Mouse (Mus musculus) kidney, embryonic 16.5 days (tissue): ENCODE data around the gene Ulk1. TPM values are rescaled to one million over a fixed set of nuclear protein-coding genes. Genes with fewer than 3 reads are reported as not detected.
"Not testable (repeated sequence)": the region's sequence is repeated elsewhere in the genome, so short reads cannot be mapped to it uniquely, and the experiment has no call there.

Experiments used
- ATAC-seq: fragments of 200-750 bp; cut with Nextera tagmentation; 2 replicates; pipeline ENCODE4 v1.8.0; 2017; ENCODE audit warnings: moderate TSS enrichment; ENCODE audit not compliant: low FRiP score, low TSS enrichment
- H3K27ac ChIP-seq: fragments of 300-500 bp; sonication (generic); 2 replicates; pipeline ENCODE4 v1.5.1; 2014; ENCODE audit warnings: low read length
- H3K27me3 ChIP-seq: fragments of 300-500 bp; sonication (generic); 2 replicates; pipeline ENCODE4 v1.6.1; 2014; ENCODE audit warnings: low read length, control low read depth, mixed read lengths; ENCODE audit not compliant: insufficient read depth
- H3K36me3 ChIP-seq: fragments of 300-500 bp; sonication (generic); 2 replicates; pipeline ENCODE4 v1.6.1; 2014; ENCODE audit warnings: low read length, control low read depth, mixed read lengths; ENCODE audit not compliant: insufficient read depth
- H3K4me1 ChIP-seq: fragments of 300-500 bp; sonication (generic); 2 replicates; pipeline ENCODE4 v1.6.1; 2014; ENCODE audit warnings: low read length, control low read depth, mixed read lengths; ENCODE audit not compliant: insufficient read depth
- H3K4me2 ChIP-seq: fragments of 300-500 bp; sonication (generic); replicated peaks from 2 replicates; pipeline ENCODE4 v1.6.1; 2014; ENCODE audit warnings: low read depth, low read length
- H3K4me3 ChIP-seq: fragments of 300-500 bp; sonication (generic); 2 replicates; pipeline ENCODE4 v1.5.1; 2014; ENCODE audit warnings: mild to moderate bottlenecking, low read length
- H3K9ac ChIP-seq: fragments of 300-500 bp; sonication (generic); replicated peaks from 2 replicates; pipeline ENCODE4 v1.6.1; 2014; ENCODE audit warnings: low read length
- H3K9me3 ChIP-seq: fragments of 300-500 bp; sonication (generic); 2 replicates; pipeline ENCODE4 v1.6.1; 2016; ENCODE audit warnings: low read length, control low read depth
- WGBS: fragments of 180-500 bp; shearing (Covaris S2); extraction: QIAGEN DNeasy Blood & Tissue Kit; methylation state at CpG from one replicate; pipeline ENCODE4 v1.1.7; 2014; 5-methylcytosine and 5-hydroxymethylcytosine counted together
- polyA plus RNA-seq: library from polyadenylated mRNA; unstranded; fragments of >200 nt; fragmentation: Nextera tagmentation; extraction: Ambion mirVana; gene quantifications from 2 replicates; pipeline ENCODE4 v1.2.1, GENCODE M21; 2015

The Ulk1 gene
- polyA plus RNA-seq, 1 experiment from 2014 or later: 19.5 TPM

- H3K4me3 ChIP-seq, H3K9me3 ChIP-seq, H3K4me1 ChIP-seq, ATAC-seq, H3K9ac ChIP-seq, H3K27me3 ChIP-seq, H3K27ac ChIP-seq, H3K36me3 ChIP-seq, H3K4me2 ChIP-seq: not testable (repeated sequence)
- WGBS: 91% methylated on average over 5 of the region's 5 CpGs
Observed at GRCm38 (mm10) chr5:110838016-110838415, 28.1 kb upstream of the Ulk1 start.

GRCm38 (mm10) chr5:110835959-110836358 lies 26.1 kb upstream of the Ulk1 start:
- H3K4me1 ChIP-seq: peaks cover 10% of the 10 kb centered on the region; the same call in 1 of the 2 replicates
- H3K4me2 ChIP-seq: no peak overlapping the region
- no peak for ATAC-seq
- H3K9me3 ChIP-seq: no peaks in the 10 kb centered on the region
- H3K27ac ChIP-seq: no peak overlapping the region
- 0 out of 2 replicates have a peak, but pooled peaks cover 4% of the 10 kb centered on the region for H3K36me3 ChIP-seq
- H3K27me3 ChIP-seq: no peaks in the 10 kb centered on the region
- 21% methylated on average over 3 of the region's 3 CpGs for WGBS
- no peak overlapping the region for H3K4me3 ChIP-seq
- no peak overlapping the region for H3K9ac ChIP-seq

GRCm38 (mm10) chr5:110831036-110831720 lies 21.3 kb upstream of the Ulk1 start:
- H3K9ac ChIP-seq: no peak overlapping the region
- H3K36me3 ChIP-seq: peaks cover 7% of the 10 kb centered on the region; the same call in 1 of the 2 replicates
- no peak for ATAC-seq
- no peaks in the 10 kb centered on the region for H3K27me3 ChIP-seq
- no peak overlapping the region for H3K4me3 ChIP-seq
- H3K4me2 ChIP-seq: no peak overlapping the region
- no peak overlapping the region for H3K27ac ChIP-seq
- H3K9me3 ChIP-seq: no peaks in the 10 kb centered on the region
- 96% methylated on average over 5 of the region's 5 CpGs for WGBS
- H3K4me1 ChIP-seq: peaks cover 17% of the 10 kb centered on the region; the same call in 1 of the 2 replicates

DNA sequence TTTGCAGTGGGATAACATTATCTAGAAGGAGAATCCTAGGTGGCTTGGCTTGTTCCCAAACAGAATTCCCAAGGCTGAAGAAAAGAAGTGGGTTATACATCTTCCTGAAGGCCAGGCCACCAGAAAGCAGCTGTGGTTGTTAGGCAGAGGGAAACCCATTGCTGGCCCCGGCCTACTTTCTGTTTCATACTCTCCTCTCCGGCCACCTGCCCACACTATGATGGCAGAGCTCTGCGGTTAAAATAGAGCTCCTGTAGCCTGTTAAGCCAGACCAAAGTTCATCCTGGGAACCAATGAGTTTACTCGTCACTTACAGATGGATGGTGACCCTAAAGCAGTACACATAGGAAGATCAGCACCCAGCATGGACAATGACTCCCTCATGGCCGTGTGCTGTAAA lies 17.7 kb upstream of the Ulk1 start:
- H3K4me2 ChIP-seq: no peak overlapping the region

DNA sequence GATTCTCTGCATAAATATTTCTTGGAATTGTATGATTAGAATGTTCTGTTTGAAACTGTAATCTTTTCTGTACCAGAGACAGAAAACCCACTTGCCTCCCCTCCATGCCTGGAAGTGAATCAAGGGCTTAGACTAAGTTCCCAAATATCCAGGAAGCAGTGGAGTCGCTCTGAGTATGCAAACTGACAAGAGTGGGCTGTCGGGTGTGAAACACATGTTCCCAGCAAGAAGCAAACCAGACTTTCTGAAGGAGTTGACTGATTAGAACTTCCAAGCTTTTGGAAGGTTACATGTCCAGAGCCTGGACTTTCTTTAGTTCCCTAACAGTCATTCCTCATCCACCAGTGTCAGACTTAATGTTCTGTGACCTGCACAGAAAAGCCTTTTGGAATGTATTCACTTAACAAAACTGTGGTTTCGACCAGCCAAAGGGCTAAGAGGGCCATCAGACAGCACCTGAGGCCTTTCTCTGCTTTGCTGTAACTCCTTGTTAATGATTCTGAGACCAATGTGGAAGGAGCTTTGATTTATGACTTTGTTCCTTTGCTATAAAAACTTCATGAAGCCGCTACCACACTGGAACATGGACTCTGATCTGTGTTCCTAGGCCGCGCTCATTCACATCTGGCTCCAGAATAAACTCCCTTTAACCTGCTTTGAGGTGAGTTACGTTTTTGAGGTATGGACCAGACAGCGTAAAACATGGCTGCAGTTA lies 17.0 kb upstream of the Ulk1 start:
- H3K27ac ChIP-seq: peak overlapping the region; percentile 73

More for the DNA sequence above, 17.7 kb upstream of the Ulk1 start:
- no peak for ATAC-seq
- no peaks in the 10 kb centered on the region for H3K9me3 ChIP-seq
- H3K4me1 ChIP-seq: peaks cover 19% of the 10 kb centered on the region; the same call in 1 of the 2 replicates
- no peak overlapping the region for H3K4me3 ChIP-seq
- peak overlapping the region; percentile 73 for H3K27ac ChIP-seq
- peaks cover 7% of the 10 kb centered on the region; the same call in 1 of the 2 replicates for H3K36me3 ChIP-seq
- H3K9ac ChIP-seq: no peak overlapping the region
- WGBS: 85% methylated on average over 5 of the region's 5 CpGs
- no peaks in the 10 kb centered on the region for H3K27me3 ChIP-seq

DNA sequence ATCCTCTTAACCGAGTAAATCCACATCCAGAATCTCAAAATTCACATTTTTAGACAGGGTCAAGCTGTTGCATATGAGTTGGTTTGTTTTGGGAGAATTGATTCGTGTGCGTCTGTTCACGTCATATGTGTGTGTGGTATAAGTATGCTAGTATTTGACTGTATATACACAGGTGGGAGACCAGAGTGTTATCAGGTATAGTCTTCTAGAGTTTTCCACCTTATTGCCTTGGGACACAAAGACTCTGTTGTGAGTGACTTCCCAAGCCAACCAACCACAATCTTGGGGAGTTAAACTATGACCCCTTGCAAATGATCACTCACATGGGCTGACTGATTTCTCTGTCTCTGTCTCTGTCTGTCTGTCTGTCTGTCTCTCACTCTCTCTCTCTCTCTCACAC lies 14.5 kb upstream of the Ulk1 start:
- no peak for ATAC-seq
- Histone ChIP-seq H3K9ac (no peak overlapping the region), H3K4me1 (peaks cover 19% of the 10 kb centered on the region; the same call in 1 of the 2 replicates), H3K36me3 (peaks cover 3% of the 10 kb centered on the region; the same call in 1 of the 2 replicates), H3K27ac (no peak overlapping the region), H3K4me3 (no peak overlapping the region), H3K9me3 (no peaks in the 10 kb centered on the region), H3K27me3 (no peaks in the 10 kb centered on the region), H3K4me2 (no peak overlapping the region)
- 89% methylated on average over 4 of the region's 4 CpGs for WGBS

More for the DNA sequence above, 17.0 kb upstream of the Ulk1 start:
- Histone ChIP-seq H3K9me3 (no peaks in the 10 kb centered on the region), H3K36me3 (peaks cover 3% of the 10 kb centered on the region; the same call in 1 of the 2 replicates), H3K4me3 (no peak overlapping the region), H3K27me3 (no peaks in the 10 kb centered on the region), H3K4me2 (no peak overlapping the region), H3K9ac (0 out of 2 replicates have a peak overlapping the region, but pooled peaks have one; percentile 1), H3K4me1 (peaks cover 19% of the 10 kb centered on the region; the same call in 1 of the 2 replicates)
- ATAC-seq: peak; percentile 84
- WGBS: 38% methylated on average over 8 of the region's 8 CpGs

- peak overlapping the region; percentile 93 for H3K9ac ChIP-seq
- peak overlapping the region; percentile 77 for H3K27ac ChIP-seq
- peaks cover 18% of the 10 kb centered on the region for H3K4me1 ChIP-seq
- no peak; the same call in 1 of the 2 replicates for ATAC-seq
- no peaks in the 10 kb centered on the region for H3K27me3 ChIP-seq
- under 1% methylated on average over 27 of the region's 27 CpGs for WGBS
- no peaks in the 10 kb centered on the region for H3K36me3 ChIP-seq
- H3K9me3 ChIP-seq: no peaks in the 10 kb centered on the region
- peak overlapping the region; percentile 94 for H3K4me2 ChIP-seq
- peak overlapping the region; percentile 87 for H3K4me3 ChIP-seq
Observed at GRCm38 (mm10) chr5:110808821-110809666, 853 bp downstream of the Ulk1 start.

DNA sequence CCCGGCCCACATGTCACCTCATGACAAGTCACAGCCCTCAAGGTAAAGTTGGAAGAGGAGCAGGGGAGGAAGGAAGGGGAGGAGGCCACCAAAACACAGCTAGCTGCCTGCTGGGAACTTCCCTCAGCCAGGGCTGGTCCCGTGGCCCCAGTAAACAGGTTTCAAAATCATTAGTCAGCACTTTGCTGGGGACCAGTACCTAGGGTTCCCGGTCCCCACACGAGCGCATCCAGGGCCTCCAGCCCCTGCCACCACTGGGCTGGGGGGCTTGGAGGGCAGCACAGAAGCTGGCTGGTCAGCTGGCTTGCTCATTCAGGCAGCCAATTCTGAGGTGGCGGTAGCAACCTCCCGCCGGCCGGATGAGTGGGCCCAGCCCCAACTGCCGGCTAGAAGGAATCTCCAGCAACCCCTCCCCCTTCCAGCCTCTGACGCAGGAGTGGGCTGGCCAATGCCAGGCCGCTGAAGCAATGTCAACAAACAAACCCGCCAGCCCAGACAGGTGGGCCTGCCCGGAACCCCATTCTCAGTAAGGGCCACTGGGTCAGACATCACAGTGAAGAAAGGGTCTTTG lies 1.8 kb downstream of the Ulk1 start:
- H3K27ac ChIP-seq: peak overlapping the region; percentile 62
- H3K4me3 ChIP-seq: peak overlapping the region; percentile 87
- H3K27me3 ChIP-seq: no peaks in the 10 kb centered on the region
- H3K9me3 ChIP-seq: no peaks in the 10 kb centered on the region
- peak overlapping the region; percentile 93 for H3K9ac ChIP-seq
- WGBS: 3% methylated on average over 14 of the region's 14 CpGs
- ATAC-seq: peak; percentile 73
- H3K4me1 ChIP-seq: peaks cover 18% of the 10 kb centered on the region
- peaks cover 3% of the 10 kb centered on the region; the same call in 1 of the 2 replicates for H3K36me3 ChIP-seq
- peak overlapping the region; percentile 94 for H3K4me2 ChIP-seq

- H3K27ac ChIP-seq: no peak overlapping the region
- no peaks in the 10 kb centered on the region for H3K9me3 ChIP-seq
- WGBS: 77% methylated on average over 4 of the region's 4 CpGs
- no peak for ATAC-seq
- peak overlapping the region; percentile 87; the same call in 1 of the 2 replicates for H3K4me3 ChIP-seq
- peaks cover 4% of the 10 kb centered on the region; the same call in 1 of the 2 replicates for H3K36me3 ChIP-seq
- H3K4me2 ChIP-seq: peak overlapping the region; percentile 94
- peaks cover 18% of the 10 kb centered on the region for H3K4me1 ChIP-seq
- no peak overlapping the region; the same call in 1 of the 2 replicates for H3K9ac ChIP-seq
- H3K27me3 ChIP-seq: no peaks in the 10 kb centered on the region
Observed at GRCm38 (mm10) chr5:110807453-110807852, 2.4 kb downstream of the Ulk1 start.
